Mouse (Mus musculus): ENCODE results near the gene Cdk14.

- TF ChIP-seq POLR2A (IDR thresholded peaks at IDR 0.05; ENCODE audit: low read depth, low read length) (no peak), CTCF (IDR thresholded peaks at IDR 0.05; ENCODE audit: extremely low read depth, insufficient read depth, insufficient read length, insufficient replicate concordance) (no peak)
Observed at GRCm38 (mm10) chr5:5008153-5008745, 411.9 kb downstream of the Cdk14 start.

All from spleen, adult 2 months (tissue).